Mouse (Mus musculus): Measurements from ENCODE around the gene Plekhm2. TPM values are rescaled to one million over a fixed set of nuclear protein-coding genes. Genes with fewer than 3 reads are reported as not detected.

Gene Plekhm2
- 10 to 100 TPM; 33.1 to 35.7 TPM for total RNA-seq (2023)

DNA sequence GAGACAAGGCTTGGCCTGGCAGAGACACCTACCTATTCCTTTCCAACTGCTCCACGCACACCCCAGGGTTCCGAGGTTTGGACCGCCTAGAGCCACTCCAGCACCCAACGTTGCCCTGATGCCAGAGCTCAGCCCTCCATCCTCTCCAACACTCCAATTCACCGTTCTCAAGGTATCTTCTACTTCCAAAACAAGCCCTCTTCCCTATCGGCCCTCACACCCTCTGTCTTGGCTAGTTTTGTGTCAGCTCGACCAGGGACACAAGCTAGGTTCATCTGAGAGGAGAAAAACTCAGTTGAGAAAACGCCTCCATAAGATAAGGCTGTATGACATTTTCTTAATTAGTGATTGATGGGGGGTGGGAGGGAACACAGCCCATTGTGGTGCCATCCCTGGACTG lies at the start of gene Plekhm2:
Gene Plekhm2 (minus strand): TSS at position 101 of the 400 bp plus-strand sequence.

DNA sequence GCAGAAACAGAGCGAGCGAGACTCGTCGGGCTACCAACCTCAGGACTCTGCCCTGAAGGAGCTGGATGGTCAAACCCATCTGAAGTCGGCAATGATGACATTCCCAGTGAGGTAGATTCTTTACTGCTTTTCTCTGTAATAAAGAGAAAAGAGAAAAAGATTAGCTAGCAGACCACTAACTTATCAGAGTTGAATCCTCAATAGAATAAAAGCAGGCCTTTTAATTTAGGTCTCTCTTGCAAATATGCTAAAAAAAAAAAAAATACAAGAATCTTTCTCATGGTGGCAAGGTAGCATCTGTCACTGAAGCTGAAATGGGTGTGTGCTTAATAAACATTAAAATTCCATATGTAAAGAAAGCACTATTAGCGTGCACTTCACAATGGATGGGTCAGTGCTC lies 20.8 kb upstream of the Plekhm2 start, which contains the start of gene Rsc1a1:
Gene Rsc1a1 (minus strand): TSS at position 101 of the 400 bp plus-strand sequence.

DNA sequence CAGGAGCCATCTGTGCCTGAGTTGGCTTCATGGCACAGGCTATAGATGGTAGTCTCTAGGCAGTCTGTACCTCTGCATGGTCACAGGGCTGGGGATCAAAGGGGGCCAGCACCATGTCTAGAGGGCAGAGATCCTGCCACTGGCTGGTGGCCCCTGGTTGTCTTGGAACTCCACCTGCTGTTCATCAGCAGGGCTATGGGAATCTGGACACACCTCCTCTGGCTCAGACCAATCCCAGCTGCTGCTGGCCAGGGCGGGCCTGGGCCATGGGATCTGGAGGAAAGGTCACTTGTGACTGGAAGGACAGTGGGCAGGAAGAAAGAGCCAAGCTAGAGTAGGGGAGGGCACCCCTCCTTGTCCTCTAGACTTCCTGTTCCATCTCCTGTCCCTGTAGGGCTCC lies 41.0 kb downstream of the Plekhm2 start, which contains the start of gene Slc25a34:
Gene Slc25a34 (minus strand): TSS at position 156 of the 400 bp plus-strand sequence.

DNA sequence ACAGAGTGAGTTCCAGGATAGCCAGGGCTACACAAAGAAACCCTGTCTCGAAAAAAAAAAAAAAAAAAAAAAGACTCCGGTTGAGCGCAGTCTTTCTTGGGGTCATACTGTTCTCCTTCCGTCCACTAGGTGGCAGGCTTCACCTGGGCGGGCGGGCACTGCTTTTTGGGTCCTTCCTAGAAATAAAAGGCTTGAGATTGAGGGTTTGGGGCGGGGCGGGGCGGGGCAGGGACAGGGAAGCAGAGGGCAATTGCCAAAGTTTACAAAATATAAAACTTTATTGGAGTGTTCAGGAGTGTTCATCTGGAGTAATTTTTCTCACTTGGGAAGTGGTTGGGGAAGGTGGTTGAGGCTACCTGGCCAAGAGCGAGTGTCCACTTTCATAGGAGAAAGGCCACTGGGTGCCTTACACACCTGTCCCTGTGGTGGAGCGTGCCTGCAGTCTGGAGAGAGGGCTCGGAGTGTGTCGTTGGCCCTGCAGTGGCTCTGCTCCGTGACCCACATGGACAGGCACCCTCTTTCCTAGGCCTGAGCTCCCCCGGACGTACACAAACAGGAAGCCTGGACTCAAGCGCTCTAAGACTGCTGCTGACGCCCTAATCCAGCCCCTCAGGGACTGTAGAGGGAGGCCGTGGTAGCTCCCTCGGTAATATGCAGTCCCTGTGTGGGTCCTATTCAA lies 46.0 kb downstream of the Plekhm2 start, which contains the start of gene Tmem82:
Gene Tmem82 (minus strand): TSS at position 69 of the 679 bp plus-strand sequence.

DNA sequence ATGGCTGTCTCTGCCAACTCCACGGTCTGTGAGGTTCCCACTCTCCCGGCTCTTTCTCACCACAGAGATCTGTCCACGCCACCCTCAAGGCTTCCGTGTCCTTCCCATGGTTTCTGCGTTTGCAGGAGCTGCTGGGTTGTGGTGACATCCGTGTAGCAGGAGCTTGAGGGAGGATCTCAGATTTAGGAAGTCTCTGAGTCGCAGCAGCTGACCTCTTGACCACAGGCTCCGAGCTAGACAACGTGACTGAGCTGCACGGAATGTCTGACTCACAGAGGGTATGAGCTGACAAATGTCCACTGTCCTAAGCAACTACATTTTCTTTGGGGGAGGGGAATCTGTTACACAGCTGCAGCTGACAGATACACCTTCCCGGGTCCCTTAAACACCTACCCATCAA lies 58.8 kb downstream of the Plekhm2 start, which contains the start of gene Fblim1:
Gene Fblim1 (minus strand): TSS at position 236 of the 400 bp plus-strand sequence.

Other genes with a start within 250 kb of the Plekhm2 start
- not detected for gene Clcnkb, start 248.9 kb downstream of the Plekhm2 start, total RNA-seq (2023)
- gene Hspb7, start 244.1 kb downstream of the Plekhm2 start, total RNA-seq (2023) = not detected
- not detected for gene Srarp, start 228.8 kb downstream of the Plekhm2 start, total RNA-seq (2023)
- gene Zbtb17, start 220.2 kb downstream of the Plekhm2 start, total RNA-seq (2023) = 10 to 100 TPM; 16.7 to 20.7 TPM
- 10 to 100 TPM; 79.5 to 93.0 TPM for gene Spen, start 126.3 kb downstream of the Plekhm2 start, total RNA-seq (2023)
- under 1 TPM in 1 of 2 experiments, not detected in 1; 0.11 TPM for gene Fblim1, start 58.8 kb downstream of the Plekhm2 start, total RNA-seq (2023)
- not detected for gene Tmem82, start 46.3 kb downstream of the Plekhm2 start, total RNA-seq (2023)
- gene Slc25a34, start 41.1 kb downstream of the Plekhm2 start, total RNA-seq (2023) = not detected
- gene Rsc1a1, start 20.7 kb upstream of the Plekhm2 start, total RNA-seq (2023) = 1 to 10 TPM in 1 of 2 experiments, not detected in 1; 2.8 TPM
- gene Ddi2, start 58.5 kb upstream of the Plekhm2 start, total RNA-seq (2023) = 10 to 100 TPM; 35.2 to 40.9 TPM
- gene Agmat, start 81.8 kb upstream of the Plekhm2 start, total RNA-seq (2023) = under 1 TPM in 1 of 2 experiments, not detected in 1; 0.24 TPM
- 1 to 10 TPM; 3.8 to 4.5 TPM for gene Dnajc16, start 126.0 kb upstream of the Plekhm2 start, total RNA-seq (2023)
- 10 to 100 TPM; 18.3 to 24.9 TPM for gene Casp9, start 128.7 kb upstream of the Plekhm2 start, total RNA-seq (2023)
- not detected for gene Cela2a, start 161.3 kb upstream of the Plekhm2 start, total RNA-seq (2023)
- gene Ctrc, start 181.5 kb upstream of the Plekhm2 start, total RNA-seq (2023) = not detected
- 100 to 1,000 TPM; 118 to 135 TPM for gene Efhd2, start 210.0 kb upstream of the Plekhm2 start, total RNA-seq (2023)